Mouse (Mus musculus) hindbrain, embryonic 11.5 days (tissue): ENCODE results near the gene Kdsr. TPM values are rescaled to one million over a fixed set of nuclear protein-coding genes. Genes with fewer than 3 reads are reported as not detected.
"Not testable (repeated sequence)": the region's sequence is repeated elsewhere in the genome, so short reads cannot be mapped to it uniquely, and the experiment has no call there.

Experiments
- ATAC-seq: fragments of 200-750 bp; cut with Nextera tagmentation; 2 replicates; pipeline ENCODE4 v1.8.0; 2017; ENCODE audit warnings: mild to moderate bottlenecking, moderate TSS enrichment, moderate library complexity; ENCODE audit not compliant: low FRiP score
- DNase-seq: peaks from one replicate; pipeline ENCODE4 v3.0.0-alpha.2; 2015; ENCODE audit warnings: low spot score
- H3K27ac ChIP-seq: fragments of 300-500 bp; sonication (generic); 2 replicates; pipeline ENCODE4 v1.5.1; 2014; ENCODE audit warnings: mild to moderate bottlenecking, low read depth, low read length
- H3K27me3 ChIP-seq: fragments of 300-500 bp; sonication (generic); 2 replicates; pipeline ENCODE4 v1.6.1; 2014; ENCODE audit warnings: mild to moderate bottlenecking, low read length, moderate library complexity, mixed read lengths; ENCODE audit not compliant: control insufficient read depth, insufficient read depth
- H3K36me3 ChIP-seq: fragments of 300-500 bp; sonication (generic); 2 replicates; pipeline ENCODE4 v1.6.1; 2014; ENCODE audit warnings: mild to moderate bottlenecking, low read length, moderate library complexity, mixed read lengths; ENCODE audit not compliant: control insufficient read depth, insufficient read depth
- H3K4me1 ChIP-seq: fragments of 300-500 bp; sonication (generic); replicated peaks from 2 replicates; pipeline ENCODE4 v1.6.1; 2014; ENCODE audit warnings: low read length, mixed read lengths; ENCODE audit not compliant: control insufficient read depth, insufficient read depth
- H3K4me2 ChIP-seq: fragments of 300-500 bp; sonication (generic); replicated peaks from 2 replicates; pipeline ENCODE4 v1.6.1; 2014; ENCODE audit warnings: mild to moderate bottlenecking, low read depth, low read length
- H3K4me3 ChIP-seq: fragments of 300-500 bp; sonication (generic); 2 replicates; pipeline ENCODE4 v1.5.1; 2014; ENCODE audit warnings: low read depth, low read length
- H3K9ac ChIP-seq: fragments of 300-500 bp; sonication (generic); 2 replicates; pipeline ENCODE4 v1.6.1; 2014; ENCODE audit warnings: low read depth, low read length
- H3K9me3 ChIP-seq: fragments of 300-500 bp; sonication (generic); 2 replicates; pipeline ENCODE4 v1.6.1; 2016; ENCODE audit warnings: low read length; ENCODE audit not compliant: control insufficient read depth
- WGBS: fragments of 180-500 bp; shearing (Covaris S2); extraction: QIAGEN DNeasy Blood & Tissue Kit; methylation state at CpG from one replicate; pipeline ENCODE4 v1.1.7; 2014; 5-methylcytosine and 5-hydroxymethylcytosine counted together
- polyA plus RNA-seq: library from polyadenylated mRNA; unstranded; fragments of >200 nt; fragmentation: Nextera tagmentation; extraction: Ambion mirVana; gene quantifications from 2 replicates; pipeline ENCODE4 v1.2.1, GENCODE M21; 2014

The Kdsr gene
- polyA plus RNA-seq, 1 experiment from 2014 or later: 10.3 TPM

DNA sequence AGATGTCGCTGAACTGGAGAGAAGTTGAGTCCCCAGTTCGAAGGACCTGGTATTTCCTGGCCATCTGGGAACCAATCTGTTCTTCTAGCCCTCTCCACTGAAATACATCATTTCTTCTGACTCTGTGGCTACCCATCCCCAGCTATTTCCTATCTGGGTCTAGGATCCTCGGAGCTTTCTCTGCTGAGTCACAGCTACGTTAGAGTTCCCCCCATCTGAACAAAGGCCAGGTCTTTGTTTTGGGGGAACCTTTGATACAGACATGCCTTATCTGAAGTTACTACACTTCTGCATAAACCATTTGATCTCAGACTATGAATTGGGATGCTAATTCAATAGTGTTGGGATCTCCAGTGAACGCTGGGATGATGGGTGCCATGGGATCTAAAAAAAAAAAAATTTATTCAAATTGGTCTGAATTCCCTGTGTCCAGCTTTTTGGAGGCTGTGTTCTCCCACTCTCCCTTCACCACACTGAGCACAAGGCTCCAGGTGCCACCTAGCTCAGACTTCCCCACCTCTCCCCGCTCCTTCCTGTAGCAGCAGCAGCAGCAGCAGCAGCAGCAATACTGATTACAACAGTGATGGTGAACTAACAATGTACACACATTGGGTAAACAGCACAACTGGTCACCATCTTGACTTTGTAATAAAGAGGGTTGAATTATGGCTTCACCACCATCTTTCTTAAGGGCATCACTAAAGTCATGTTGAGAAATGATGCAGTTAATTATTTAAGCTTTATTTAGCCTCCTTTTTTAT is 10.8 kb downstream of the Kdsr start:
- no peak overlapping the region for H3K4me3 ChIP-seq
- no peak overlapping the region for H3K4me2 ChIP-seq
- ATAC-seq: no peak
- H3K9me3 ChIP-seq: no peaks in the 10 kb centered on the region
- WGBS: 91% methylated on average over 6 of the region's 6 CpGs
- DNase-seq: no peak
- H3K36me3 ChIP-seq: no peaks in the 10 kb centered on the region
- no peak overlapping the region for H3K9ac ChIP-seq
- no peaks in the 10 kb centered on the region for H3K27me3 ChIP-seq
- H3K4me1 ChIP-seq: no peaks in the 10 kb centered on the region
- H3K27ac ChIP-seq: no peak overlapping the region

DNA sequence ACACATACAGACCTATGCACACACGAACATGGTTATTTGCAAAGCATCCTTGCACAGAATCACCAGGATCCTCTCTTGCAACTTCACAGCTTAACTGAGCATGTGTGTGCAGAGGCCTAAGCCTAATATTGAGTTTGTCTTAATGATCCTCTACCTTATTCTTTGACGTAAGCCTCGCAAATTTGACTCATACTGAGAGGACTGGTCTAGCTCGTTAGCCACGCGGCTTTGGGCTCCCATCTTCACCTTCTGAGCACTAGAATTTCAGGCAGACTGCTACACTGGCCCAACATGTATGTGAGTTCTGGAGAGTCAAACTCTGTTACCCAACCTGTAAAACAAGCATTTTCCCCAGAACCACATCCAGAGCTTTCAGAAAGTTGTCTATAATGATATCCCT is 16.5 kb downstream of the Kdsr start:
- ATAC-seq (no peak), DNase-seq (no peak)
- H3K9ac ChIP-seq: no peak overlapping the region
- no peak overlapping the region for H3K4me3 ChIP-seq
- H3K4me1 ChIP-seq: no peaks in the 10 kb centered on the region
- H3K9me3 ChIP-seq: no peaks in the 10 kb centered on the region
- H3K4me2 ChIP-seq: no peak overlapping the region
- no peaks in the 10 kb centered on the region for H3K27me3 ChIP-seq
- no peaks in the 10 kb centered on the region for H3K36me3 ChIP-seq
- 95% methylated on average over 6 of the region's 6 CpGs for WGBS
- H3K27ac ChIP-seq: no peak overlapping the region

DNA sequence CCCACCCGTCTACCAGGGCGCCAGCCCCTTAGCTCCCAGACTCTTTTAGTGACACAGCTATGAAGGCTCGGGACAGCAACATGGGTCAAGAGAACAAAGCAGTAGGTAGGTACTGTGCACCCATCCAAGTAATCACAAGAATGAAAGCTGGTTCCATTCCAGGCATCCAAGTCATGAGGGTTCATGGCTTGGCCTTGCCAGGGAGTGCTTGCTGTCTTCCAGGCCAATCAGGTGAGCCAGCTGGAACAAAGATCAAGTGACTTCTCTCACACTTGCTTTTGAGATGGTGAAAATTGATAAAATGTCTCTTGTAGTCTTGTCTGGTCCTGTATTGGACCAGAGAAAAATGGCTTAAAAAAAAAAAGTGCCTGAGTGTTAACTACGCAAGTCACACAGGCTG is 18.8 kb downstream of the Kdsr start:
- WGBS: 96% methylated on average over 4 of the region's 4 CpGs
- no peak overlapping the region for H3K4me2 ChIP-seq
- no peak overlapping the region for H3K27ac ChIP-seq
- no peaks in the 10 kb centered on the region for H3K27me3 ChIP-seq
- ATAC-seq (no peak), DNase-seq (no peak)
- H3K36me3 ChIP-seq: no peaks in the 10 kb centered on the region
- H3K9ac ChIP-seq: no peak overlapping the region
- H3K4me3 ChIP-seq: no peak overlapping the region
- H3K9me3 ChIP-seq: no peaks in the 10 kb centered on the region
- no peaks in the 10 kb centered on the region for H3K4me1 ChIP-seq

DNA sequence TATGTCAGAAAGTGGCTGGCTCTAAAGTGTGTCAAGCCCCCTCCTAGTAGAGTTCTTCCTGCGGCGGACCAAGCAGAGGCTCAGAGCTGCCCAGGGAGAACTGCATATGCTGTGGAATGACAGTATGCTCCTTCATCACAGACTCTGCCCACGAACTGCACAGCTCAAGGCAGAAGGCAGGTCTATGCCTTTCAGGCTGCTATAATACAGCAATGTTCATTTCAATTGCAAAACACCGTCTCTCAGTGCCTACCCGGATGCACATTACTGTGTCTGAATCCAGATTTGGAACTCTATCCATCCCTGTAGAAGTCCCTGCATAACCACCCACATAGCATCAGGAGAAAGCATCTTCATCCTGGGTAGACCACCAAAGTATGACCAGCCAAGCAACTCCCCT is 19.7 kb downstream of the Kdsr start:
- Histone ChIP-seq H3K9ac (no peak overlapping the region), H3K36me3 (no peaks in the 10 kb centered on the region), H3K27me3 (no peaks in the 10 kb centered on the region), H3K9me3 (no peaks in the 10 kb centered on the region), H3K4me3 (no peak overlapping the region), H3K4me2 (no peak overlapping the region), H3K27ac (no peak overlapping the region), H3K4me1 (no peaks in the 10 kb centered on the region)
- ATAC-seq: no peak
- DNase-seq: no peak
- WGBS: 92% methylated on average over 5 of the region's 5 CpGs

DNA sequence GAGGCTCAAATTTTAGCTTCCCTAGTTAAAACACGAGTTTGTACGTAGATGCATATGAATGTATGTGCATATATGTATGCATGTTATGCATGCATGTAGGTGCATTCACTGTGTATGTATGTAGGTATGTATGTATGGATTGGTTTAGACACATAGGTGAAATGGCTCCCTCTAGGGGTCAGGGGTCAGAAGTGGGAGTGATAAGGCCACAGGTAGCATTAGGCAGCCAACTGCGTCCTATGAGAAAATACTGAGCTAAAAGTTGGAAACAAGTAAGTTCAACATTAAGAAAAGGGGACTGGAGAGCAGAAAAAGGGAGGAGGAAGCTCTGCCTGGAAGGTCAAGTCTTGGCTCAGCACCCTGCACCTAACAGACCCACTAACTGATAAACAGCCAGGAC is 21.4 kb downstream of the Kdsr start:
- Histone ChIP-seq H3K9me3 (no peaks in the 10 kb centered on the region), H3K4me3 (no peak overlapping the region), H3K27ac (no peak overlapping the region), H3K4me1 (no peaks in the 10 kb centered on the region), H3K9ac (no peak overlapping the region), H3K27me3 (no peaks in the 10 kb centered on the region), H3K36me3 (no peaks in the 10 kb centered on the region), H3K4me2 (no peak overlapping the region)
- ATAC-seq: 0 out of 2 replicates have a peak, but pooled peaks have one; percentile 30
- peak; percentile 18 for DNase-seq
- WGBS: 91% methylated on average over 3 of the region's 3 CpGs

DNA sequence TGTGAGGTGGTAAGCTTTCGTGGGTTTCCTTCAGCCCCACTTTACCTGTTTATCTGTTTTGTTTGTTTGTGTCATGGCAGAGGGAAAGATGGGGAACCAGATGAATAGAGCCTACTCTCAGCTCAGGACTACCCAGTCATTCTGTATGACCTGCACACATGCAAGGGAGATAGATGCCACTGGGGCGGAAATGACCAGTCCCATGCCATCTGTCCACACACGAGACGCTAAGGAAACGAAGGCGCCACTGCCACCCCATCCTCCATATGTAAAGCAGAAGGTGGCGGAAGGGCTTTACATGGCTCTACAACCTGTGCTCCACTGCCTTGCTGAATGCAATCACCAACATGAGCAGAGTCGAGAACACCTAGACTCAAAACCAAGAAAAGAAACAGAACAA is 23.3 kb downstream of the Kdsr start:
- Histone ChIP-seq H3K4me2 (no peak overlapping the region), H3K27ac (no peak overlapping the region), H3K9ac (no peak overlapping the region), H3K4me3 (no peak overlapping the region), H3K9me3 (no peaks in the 10 kb centered on the region), H3K36me3 (no peaks in the 10 kb centered on the region), H3K4me1 (no peaks in the 10 kb centered on the region), H3K27me3 (no peaks in the 10 kb centered on the region)
- DNase-seq (no peak), ATAC-seq (no peak)
- 94% methylated on average over 8 of the region's 8 CpGs for WGBS

DNA sequence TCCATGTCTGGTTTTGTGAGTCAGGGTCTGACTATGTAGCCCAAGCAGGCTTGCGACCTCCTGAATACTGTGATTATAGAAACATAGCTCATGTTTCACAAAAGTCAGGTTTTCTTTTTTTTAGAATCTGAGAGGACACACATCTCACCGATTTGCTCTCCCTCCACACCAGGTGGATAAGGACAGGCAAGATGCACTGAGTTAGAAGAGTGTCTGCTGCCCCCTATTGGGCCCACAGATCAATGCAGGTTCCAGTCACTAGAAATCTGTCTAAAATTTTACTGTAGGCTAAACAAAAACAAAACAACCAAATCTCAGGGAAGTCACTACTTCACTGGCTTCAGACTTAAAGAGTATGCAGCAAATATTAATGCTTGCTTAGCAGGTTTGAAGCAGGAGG is 23.9 kb downstream of the Kdsr start:
- H3K27me3 ChIP-seq: no peaks in the 10 kb centered on the region
- 76% methylated on average over 2 of the region's 2 CpGs for WGBS
- H3K9ac ChIP-seq: no peak overlapping the region
- H3K4me2 ChIP-seq: no peak overlapping the region
- no peak overlapping the region for H3K4me3 ChIP-seq
- no peaks in the 10 kb centered on the region for H3K36me3 ChIP-seq
- DNase-seq (peak; percentile 70), ATAC-seq (no peak)
- H3K9me3 ChIP-seq: no peaks in the 10 kb centered on the region
- no peak overlapping the region for H3K27ac ChIP-seq
- no peaks in the 10 kb centered on the region for H3K4me1 ChIP-seq

DNA sequence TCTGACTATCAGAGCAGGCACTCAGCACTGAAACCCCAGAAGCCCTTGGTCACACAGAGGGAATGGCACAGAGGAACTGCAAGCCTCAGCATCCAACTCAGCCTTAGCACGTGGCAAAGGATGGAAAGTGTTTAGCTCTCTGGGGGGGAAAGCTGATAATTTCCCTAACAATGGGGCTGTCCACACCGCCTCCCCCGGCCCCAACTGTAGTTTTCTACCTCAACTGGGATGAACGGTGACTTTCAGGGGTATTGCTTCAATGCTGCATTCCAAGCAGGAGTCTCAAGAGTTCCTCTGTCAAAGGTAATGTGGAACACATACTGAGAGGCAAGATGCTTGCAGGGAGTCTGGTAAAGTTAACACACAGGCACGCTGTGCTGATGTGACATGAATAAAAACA is 37.5 kb downstream of the Kdsr start:
- H3K4me3 ChIP-seq: no peak overlapping the region
- no peak overlapping the region for H3K4me2 ChIP-seq
- no peaks in the 10 kb centered on the region for H3K27me3 ChIP-seq
- H3K9ac ChIP-seq: no peak overlapping the region
- no peaks in the 10 kb centered on the region for H3K36me3 ChIP-seq
- ATAC-seq: no peak
- H3K27ac ChIP-seq: no peak overlapping the region
- H3K4me1 ChIP-seq: no peaks in the 10 kb centered on the region
- DNase-seq: no peak
- 25% methylated on average over 5 of the region's 5 CpGs for WGBS
- H3K9me3 ChIP-seq: no peaks in the 10 kb centered on the region

DNA sequence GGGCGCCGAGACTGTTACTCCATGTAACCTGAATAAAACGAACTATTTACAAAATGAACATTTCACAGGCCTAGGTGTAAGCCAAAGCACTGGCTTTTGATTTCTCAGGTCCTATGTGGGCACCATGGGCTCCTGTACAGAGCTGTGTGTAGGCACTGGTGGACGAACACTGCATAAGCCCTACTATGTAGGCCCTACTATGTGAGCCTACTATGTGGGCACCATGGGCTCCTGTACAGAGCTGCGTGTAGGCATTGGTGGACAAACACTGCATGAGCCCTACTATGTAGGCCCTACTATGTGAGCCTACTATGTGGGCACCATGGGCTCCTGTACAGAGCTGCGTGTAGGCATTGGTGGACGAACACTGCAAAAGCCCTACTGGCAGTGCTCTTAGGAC is 41.8 kb downstream of the Kdsr start:
- not testable (repeated sequence) for H3K4me3 ChIP-seq, H3K9ac ChIP-seq, H3K9me3 ChIP-seq, ATAC-seq, H3K4me2 ChIP-seq, H3K27me3 ChIP-seq, H3K36me3 ChIP-seq, H3K4me1 ChIP-seq, DNase-seq, H3K27ac ChIP-seq
- WGBS: 79% methylated on average over 7 of the region's 7 CpGs
